Mouse (Mus musculus) liver, embryonic 15.5 days (tissue): ENCODE measurements around the gene Map3k7cl. TPM values are rescaled to one million over a fixed set of nuclear protein-coding genes. Genes with fewer than 3 reads are reported as not detected.

Experiments
- ATAC-seq: fragments of 200-750 bp; cut with Nextera tagmentation; 2 replicates; pipeline ENCODE4 v1.8.0; 2017; ENCODE audit warnings: moderate number of reproducible peaks, mild to moderate bottlenecking, moderate library complexity; ENCODE audit not compliant: insufficient read depth
- H3K27ac ChIP-seq: fragments of 300-500 bp; sonication (generic); replicated peaks from 2 replicates; pipeline ENCODE4 v1.5.1; 2015; ENCODE audit warnings: mild to moderate bottlenecking, inconsistent platforms
- H3K27me3 ChIP-seq: fragments of 300-500 bp; sonication (generic); 2 replicates; pipeline ENCODE4 v1.6.1; 2015; ENCODE audit warnings: mild to moderate bottlenecking, inconsistent platforms
- H3K36me3 ChIP-seq: fragments of 300-500 bp; sonication (generic); replicated peaks from 2 replicates; pipeline ENCODE4 v1.6.1; 2015; ENCODE audit warnings: moderate library complexity, mild to moderate bottlenecking, inconsistent platforms
- H3K4me1 ChIP-seq: fragments of 300-500 bp; sonication (generic); replicated peaks from 2 replicates; pipeline ENCODE4 v1.6.1; 2015; ENCODE audit warnings: inconsistent platforms
- H3K4me2 ChIP-seq: fragments of 300-500 bp; sonication (generic); 2 replicates; pipeline ENCODE4 v1.6.1; 2015; ENCODE audit warnings: moderate library complexity, mild to moderate bottlenecking, inconsistent platforms
- H3K4me3 ChIP-seq: fragments of 300-500 bp; sonication (generic); replicated peaks from 2 replicates; pipeline ENCODE4 v1.5.1; 2015; ENCODE audit warnings: mild to moderate bottlenecking, inconsistent platforms
- H3K9ac ChIP-seq: fragments of 300-500 bp; sonication (generic); 2 replicates; pipeline ENCODE4 v1.6.1; 2015; ENCODE audit warnings: moderate library complexity, mild to moderate bottlenecking, inconsistent platforms
- H3K9me3 ChIP-seq: fragments of 300-500 bp; sonication (generic); replicated peaks from 2 replicates; pipeline ENCODE4 v1.6.1; 2016; ENCODE audit warnings: inconsistent platforms
- WGBS: fragments of 180-500 bp; shearing (Covaris S2); methylation state at CpG from one replicate; pipeline ENCODE4 v1.1.7; 2015; ENCODE audit warnings: mixed read lengths; ENCODE audit not compliant: insufficient replicate concordance; 5-methylcytosine and 5-hydroxymethylcytosine counted together
- polyA plus RNA-seq: library from polyadenylated mRNA; unstranded; fragments of >200 nt; fragmentation: Nextera tagmentation; extraction: Ambion mirVana; gene quantifications from 2 replicates; pipeline ENCODE4 v1.2.1, GENCODE M21; 2015

Map3k7cl gene
- polyA plus RNA-seq, 1 experiment from 2014 or later = not detected

- 68% methylated on average over 13 of the region's 13 CpGs for WGBS
These were observed 14.4 kb downstream of the Map3k7cl start for GRCm38 (mm10) chr16:87567572-87567971.

GRCm38 (mm10) chr16:87568241-87568640 is 15.1 kb downstream of the Map3k7cl start:
- H3K27ac ChIP-seq = no peak overlapping the region
- WGBS = 74% methylated on average over 7 of the region's 7 CpGs

More at GRCm38 (mm10) chr16:87567572-87567971, 14.4 kb downstream of the Map3k7cl start:
- no peak overlapping the region for H3K4me3 ChIP-seq
- H3K4me2 ChIP-seq = no peak overlapping the region
- H3K27ac ChIP-seq = no peak overlapping the region
- no peaks in the 10 kb centered on the region for H3K4me1 ChIP-seq
- no peak overlapping the region for H3K9ac ChIP-seq
- no peaks in the 10 kb centered on the region for H3K36me3 ChIP-seq
- no peak for ATAC-seq
- H3K9me3 ChIP-seq = no peaks in the 10 kb centered on the region
- H3K27me3 ChIP-seq = no peaks in the 10 kb centered on the region

DNA sequence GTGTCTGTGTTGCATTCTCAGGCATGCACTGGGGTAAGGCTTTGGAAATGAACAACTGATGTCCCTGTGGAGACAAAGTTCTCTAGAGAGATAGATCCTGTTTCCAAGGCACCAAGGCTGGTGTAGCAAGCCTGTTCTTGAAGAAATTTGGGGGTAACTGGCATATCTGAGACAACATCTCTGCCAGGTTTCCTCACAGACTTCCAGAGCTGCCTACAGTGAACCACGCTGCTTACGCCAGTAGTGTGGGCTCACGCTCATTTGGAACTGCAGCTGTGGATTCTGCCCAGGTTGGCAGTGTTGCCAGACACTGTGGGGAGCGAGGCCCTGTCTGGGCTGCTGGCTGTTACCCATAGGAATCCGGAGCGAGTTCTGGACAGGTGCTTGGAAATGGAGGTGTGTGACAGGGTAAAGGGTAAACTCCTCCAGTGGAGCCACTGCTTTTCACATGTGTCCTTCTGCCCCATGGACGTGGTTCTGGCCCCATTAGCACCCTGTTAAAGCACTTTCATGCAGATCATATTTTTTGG is 16.5 kb downstream of the Map3k7cl start:
- H3K9me3 ChIP-seq = no peaks in the 10 kb centered on the region
- no peak overlapping the region for H3K4me2 ChIP-seq
- ATAC-seq = no peak
- no peak overlapping the region for H3K27ac ChIP-seq
- H3K36me3 ChIP-seq = no peaks in the 10 kb centered on the region
- no peak overlapping the region for H3K4me3 ChIP-seq
- 62% methylated on average over 7 of the region's 7 CpGs for WGBS
- no peak overlapping the region for H3K9ac ChIP-seq
- no peaks in the 10 kb centered on the region for H3K27me3 ChIP-seq
- no peaks in the 10 kb centered on the region for H3K4me1 ChIP-seq

More at GRCm38 (mm10) chr16:87568241-87568640, 15.1 kb downstream of the Map3k7cl start:
- Histone ChIP-seq H3K9ac (no peak overlapping the region), H3K4me3 (no peak overlapping the region), H3K4me2 (no peak overlapping the region), H3K9me3 (no peaks in the 10 kb centered on the region), H3K36me3 (no peaks in the 10 kb centered on the region), H3K27me3 (no peaks in the 10 kb centered on the region), H3K4me1 (no peaks in the 10 kb centered on the region)
- ATAC-seq = no peak

DNA sequence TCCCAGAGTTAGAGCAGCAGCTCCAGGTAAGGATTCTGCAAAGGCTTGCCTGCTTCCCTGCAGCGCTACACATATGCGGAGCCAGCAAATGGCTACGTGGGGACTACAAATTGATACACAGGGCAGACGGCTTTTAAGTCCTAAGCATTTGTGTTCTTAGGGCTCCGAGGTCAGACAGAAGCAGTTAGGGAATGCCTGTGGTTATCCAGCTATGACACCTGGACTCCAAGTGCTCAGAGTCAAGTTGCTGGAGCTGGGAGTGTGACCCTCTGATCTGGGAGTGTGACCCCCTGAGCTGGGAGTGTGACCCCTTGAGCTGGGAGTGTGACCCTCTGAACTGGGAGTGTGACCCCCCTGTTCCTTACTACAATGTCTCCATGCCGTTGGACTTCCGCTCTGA is 17.2 kb downstream of the Map3k7cl start:
- Histone ChIP-seq H3K4me1 (no peaks in the 10 kb centered on the region), H3K36me3 (no peaks in the 10 kb centered on the region), H3K9me3 (no peaks in the 10 kb centered on the region), H3K4me2 (no peak overlapping the region), H3K9ac (no peak overlapping the region), H3K27me3 (no peaks in the 10 kb centered on the region), H3K4me3 (no peak overlapping the region), H3K27ac (no peak overlapping the region)
- ATAC-seq = no peak
- WGBS = 68% methylated on average over 7 of the region's 7 CpGs

- ATAC-seq = no peak
- WGBS = 55% methylated on average over 5 of the region's 5 CpGs
- H3K4me2 ChIP-seq = no peak overlapping the region
- no peak overlapping the region for H3K4me3 ChIP-seq
- no peaks in the 10 kb centered on the region for H3K4me1 ChIP-seq
- H3K27ac ChIP-seq = no peak overlapping the region
- H3K36me3 ChIP-seq = no peaks in the 10 kb centered on the region
- H3K9me3 ChIP-seq = no peaks in the 10 kb centered on the region
- no peak overlapping the region for H3K9ac ChIP-seq
- H3K27me3 ChIP-seq = no peaks in the 10 kb centered on the region
These were observed 20.3 kb downstream of the Map3k7cl start for GRCm38 (mm10) chr16:87573409-87573808.

DNA sequence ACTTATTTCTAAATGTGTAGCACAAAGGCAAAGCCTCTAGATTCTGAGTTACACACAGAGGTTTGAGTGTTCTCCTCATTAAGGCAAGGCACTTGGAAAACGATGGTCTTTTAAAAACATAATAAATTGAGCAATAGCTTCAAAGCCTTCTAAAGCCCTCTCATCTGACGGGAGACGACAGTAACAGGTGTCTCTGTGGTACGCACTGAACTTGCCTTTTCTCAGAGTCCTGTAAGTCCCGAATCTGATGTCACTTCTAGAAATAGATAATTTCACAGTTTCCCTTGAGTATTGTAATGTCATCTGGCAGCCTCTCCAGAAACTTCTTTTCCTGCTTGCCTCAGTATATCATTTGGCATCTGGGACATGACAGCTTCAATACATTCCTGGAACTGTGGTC is 21.0 kb downstream of the Map3k7cl start:
- 60% methylated on average over 5 of the region's 5 CpGs for WGBS
- no peaks in the 10 kb centered on the region for H3K9me3 ChIP-seq
- no peaks in the 10 kb centered on the region for H3K4me1 ChIP-seq
- H3K9ac ChIP-seq = no peak overlapping the region
- no peak overlapping the region for H3K4me3 ChIP-seq
- H3K27ac ChIP-seq = no peak overlapping the region
- H3K4me2 ChIP-seq = no peak overlapping the region
- no peak for ATAC-seq
- no peaks in the 10 kb centered on the region for H3K27me3 ChIP-seq
- H3K36me3 ChIP-seq = no peaks in the 10 kb centered on the region

GRCm38 (mm10) chr16:87575600-87575999 is 22.5 kb downstream of the Map3k7cl start:
- no peaks in the 10 kb centered on the region for H3K9me3 ChIP-seq
- no peaks in the 10 kb centered on the region for H3K4me1 ChIP-seq
- no peak overlapping the region for H3K27ac ChIP-seq
- H3K9ac ChIP-seq = no peak overlapping the region
- no peak overlapping the region for H3K4me2 ChIP-seq
- WGBS = 40% methylated on average over 10 of the region's 10 CpGs
- no peak overlapping the region for H3K4me3 ChIP-seq
- no peak for ATAC-seq
- H3K36me3 ChIP-seq = no peaks in the 10 kb centered on the region
- no peaks in the 10 kb centered on the region for H3K27me3 ChIP-seq

GRCm38 (mm10) chr16:87578881-87579280 is 25.8 kb downstream of the Map3k7cl start:
- no peaks in the 10 kb centered on the region for H3K4me1 ChIP-seq
- H3K9ac ChIP-seq = no peak overlapping the region
- H3K36me3 ChIP-seq = no peaks in the 10 kb centered on the region
- no peaks in the 10 kb centered on the region for H3K27me3 ChIP-seq
- H3K4me2 ChIP-seq = no peak overlapping the region
- ATAC-seq = no peak
- 79% methylated on average over 7 of the region's 7 CpGs for WGBS
- H3K9me3 ChIP-seq = no peaks in the 10 kb centered on the region
- H3K27ac ChIP-seq = no peak overlapping the region
- no peak overlapping the region for H3K4me3 ChIP-seq

- Histone ChIP-seq H3K4me1 (no peaks in the 10 kb centered on the region), H3K27me3 (no peaks in the 10 kb centered on the region), H3K4me2 (no peak overlapping the region), H3K9me3 (no peaks in the 10 kb centered on the region), H3K36me3 (no peaks in the 10 kb centered on the region), H3K4me3 (no peak overlapping the region), H3K27ac (no peak overlapping the region), H3K9ac (no peak overlapping the region)
- 81% methylated on average over 14 of the region's 14 CpGs for WGBS
- no peak for ATAC-seq
These were observed 26.3 kb downstream of the Map3k7cl start for GRCm38 (mm10) chr16:87579462-87579861.

DNA sequence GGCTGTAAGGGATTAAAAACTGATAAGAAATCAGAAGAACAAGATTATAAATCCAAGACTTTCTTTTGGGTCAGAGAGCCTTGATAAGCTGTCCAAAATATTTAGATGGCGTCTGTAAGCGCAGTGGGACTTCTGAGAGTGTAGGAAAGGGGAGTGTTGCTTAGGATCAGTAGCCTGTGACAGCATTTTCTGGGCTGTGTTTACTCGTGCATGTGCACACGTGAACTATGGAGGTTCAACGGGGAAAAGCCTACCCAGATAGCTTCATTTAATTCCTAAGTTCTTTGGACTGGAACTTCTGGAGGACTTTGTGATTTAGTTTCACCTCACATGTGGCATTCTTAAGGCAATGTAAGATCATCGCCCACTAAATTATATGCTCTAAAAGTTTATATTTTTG is 29.6 kb downstream of the Map3k7cl start:
- WGBS = 66% methylated on average over 6 of the region's 6 CpGs
- no peaks in the 10 kb centered on the region for H3K36me3 ChIP-seq
- H3K4me2 ChIP-seq = no peak overlapping the region
- H3K9me3 ChIP-seq = no peaks in the 10 kb centered on the region
- H3K27ac ChIP-seq = no peak overlapping the region
- no peak overlapping the region for H3K4me3 ChIP-seq
- ATAC-seq = no peak
- H3K4me1 ChIP-seq = no peaks in the 10 kb centered on the region
- H3K9ac ChIP-seq = no peak overlapping the region
- no peaks in the 10 kb centered on the region for H3K27me3 ChIP-seq

DNA sequence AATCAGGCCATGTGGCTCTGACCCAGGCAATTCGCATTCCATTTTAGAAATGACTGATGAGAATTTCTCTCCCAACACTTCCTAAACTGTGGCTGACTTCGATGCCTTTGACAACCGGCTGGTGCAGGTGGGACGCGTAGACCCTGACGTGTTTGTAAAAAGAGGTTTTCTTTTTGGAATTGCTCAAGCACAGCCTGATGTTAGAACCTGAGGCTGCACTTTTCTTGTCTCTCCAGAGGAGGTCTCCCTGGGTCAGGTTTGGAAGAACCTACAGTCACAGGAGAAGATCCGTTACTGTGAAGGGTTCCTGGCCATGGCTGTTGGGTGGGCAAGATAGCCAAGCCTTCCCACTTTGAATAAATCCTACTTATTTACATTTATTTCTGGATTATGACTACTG is 31.5 kb downstream of the Map3k7cl start:
- no peak for ATAC-seq
- Histone ChIP-seq H3K27ac (no peak overlapping the region), H3K4me3 (no peak overlapping the region), H3K27me3 (no peaks in the 10 kb centered on the region), H3K4me2 (no peak overlapping the region), H3K9me3 (no peaks in the 10 kb centered on the region), H3K36me3 (no peaks in the 10 kb centered on the region), H3K9ac (no peak overlapping the region), H3K4me1 (no peaks in the 10 kb centered on the region)
- 66% methylated on average over 7 of the region's 7 CpGs for WGBS

GRCm38 (mm10) chr16:87585548-87586262 is 32.6 kb downstream of the Map3k7cl start:
- H3K27ac ChIP-seq = no peak overlapping the region
- H3K4me1 ChIP-seq = no peaks in the 10 kb centered on the region
- WGBS = 43% methylated on average over 8 of the region's 8 CpGs
- no peak for ATAC-seq
- no peak overlapping the region for H3K4me3 ChIP-seq
- no peaks in the 10 kb centered on the region for H3K9me3 ChIP-seq
- H3K36me3 ChIP-seq = no peaks in the 10 kb centered on the region
- no peaks in the 10 kb centered on the region for H3K27me3 ChIP-seq
- no peak overlapping the region for H3K4me2 ChIP-seq
- H3K9ac ChIP-seq = no peak overlapping the region
